Mouse (Mus musculus) monocyte, adult 5-6 weeks (primary cell): Measurements from ENCODE around the gene Olfr661. TPM values are rescaled to one million over a fixed set of nuclear protein-coding genes. Genes with fewer than 3 reads are reported as not detected.

Experiments
- ATAC-seq: fragments of 153-309, 156-312 bp; replicated peaks from 2 replicates; pipeline ENCODE4 v1.8.0; 2017; ENCODE audit warnings: mild to moderate bottlenecking; ENCODE audit not compliant: low TSS enrichment, insufficient number of reproducible peaks, severe bottlenecking, poor library complexity, low FRiP score
- total RNA-seq: library from RNA; stranded (forward); fragments of 200-1000, 200-491, 200-594 nt; gene quantifications from 3 replicates; pipeline ENCODE4 v1.2.3, GENCODE M21; 2017

Olfr661 gene
- not detected in 3 replicates for total RNA-seq

DNA sequence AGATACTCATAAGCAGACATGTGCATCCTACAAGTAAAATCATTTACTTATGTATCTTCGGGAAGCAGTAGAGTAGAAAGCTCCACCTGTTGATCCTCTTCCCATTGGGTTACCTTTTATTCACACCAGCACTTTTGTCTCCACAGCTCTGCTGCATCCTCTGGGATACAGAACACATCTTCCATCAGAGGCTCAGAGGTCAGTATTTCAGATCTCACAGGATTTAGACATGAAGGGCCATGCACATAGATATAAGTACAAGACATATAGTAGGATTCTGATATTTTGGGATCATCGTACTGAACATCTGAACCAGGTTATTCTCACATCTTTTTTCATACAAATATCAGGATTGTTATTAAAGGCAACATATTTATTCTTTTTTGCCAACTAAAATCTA is at the start of gene Olfr661:
Gene Olfr661 (plus strand): TSS at position 301 of the 400 bp plus-strand sequence.
- no peak for ATAC-seq

DNA sequence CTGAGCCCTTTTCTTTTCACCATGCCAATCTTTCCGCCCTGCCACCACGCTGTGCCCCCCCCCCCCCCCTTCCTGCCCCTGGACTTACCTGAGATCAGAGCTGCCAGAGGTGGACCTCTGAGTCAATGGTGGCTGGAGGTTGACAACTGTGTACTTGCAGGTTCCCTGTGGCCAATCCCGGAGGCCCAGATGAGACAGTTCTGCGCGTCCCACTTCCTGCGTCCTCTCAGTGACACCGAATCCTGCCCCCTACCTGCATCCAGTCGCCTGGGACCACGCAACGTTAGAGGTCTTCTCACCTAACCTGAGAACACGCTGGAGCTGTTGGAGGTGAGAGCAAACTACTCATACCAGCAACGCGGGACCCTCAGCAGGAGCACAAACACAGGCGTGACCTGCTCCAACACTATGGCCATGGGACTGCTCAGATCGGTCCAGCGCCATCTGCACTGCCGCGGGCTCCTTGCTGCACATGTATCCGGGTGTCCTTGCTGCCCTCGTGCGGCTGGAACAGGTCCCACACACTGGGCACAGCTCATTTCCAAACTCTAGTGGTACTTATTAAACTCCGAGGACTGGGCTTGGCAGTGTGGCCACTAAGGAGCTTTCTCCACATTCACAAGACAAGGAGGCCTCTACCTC is 39.3 kb upstream of the Olfr661 start, which contains the start of gene Olfr658:
Gene Olfr658 (minus strand): TSS at position 465 of the 642 bp plus-strand sequence.
- peak; percentile 80 for ATAC-seq

DNA sequence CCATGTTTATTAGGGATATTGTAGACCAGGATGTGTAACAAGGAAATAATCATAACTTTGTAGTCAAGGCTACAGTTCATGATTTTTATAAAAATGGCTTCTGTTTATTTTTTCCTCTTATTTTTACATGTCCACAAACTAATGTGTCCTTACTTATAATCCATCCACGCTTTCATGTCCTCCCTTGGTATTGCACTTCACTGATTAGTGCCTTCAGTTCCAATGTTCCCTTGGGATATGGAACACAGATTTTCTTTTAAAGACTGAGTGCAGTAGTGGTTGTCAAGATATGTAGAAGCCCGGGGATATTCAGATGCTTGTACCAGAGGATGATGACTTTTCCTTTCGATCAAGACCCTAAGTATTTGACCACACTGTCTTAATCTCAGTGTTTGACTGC is 19.8 kb upstream of the Olfr661 start, which contains the start of gene Olfr659:
Gene Olfr659 (plus strand): TSS at position 301 of the 400 bp plus-strand sequence.
- no peak for ATAC-seq

Other genes with a start within 250 kb of the Olfr661 start
- gene Trim30a, start 221.3 kb upstream of the Olfr661 start, total RNA-seq, result 50.5 to 91.1 TPM (median 54.1 TPM) in 3 replicates
- 26.0 to 47.8 TPM (median 29.6 TPM) in 3 replicates for gene Trim30d, start 178.7 kb upstream of the Olfr661 start, total RNA-seq
- not detected in 3 replicates for gene Olfr651, start 136.4 kb upstream of the Olfr661 start, total RNA-seq
- gene Olfr652, start 125.6 kb upstream of the Olfr661 start, total RNA-seq, result not detected in 3 replicates
- not detected in 3 replicates for gene Olfr653, start 109.2 kb upstream of the Olfr661 start, total RNA-seq
- gene Olfr654, start 99.5 kb upstream of the Olfr661 start, total RNA-seq, result 0.67 TPM in 1 of 3 replicates, not detected in the others
- not detected in 3 replicates for gene Olfr655, start 84.7 kb upstream of the Olfr661 start, total RNA-seq
- gene Olfr656, start 72.5 kb upstream of the Olfr661 start, total RNA-seq, result not detected in 3 replicates
- not detected in 3 replicates for gene Olfr657, start 61.7 kb upstream of the Olfr661 start, total RNA-seq
- gene Olfr658, start 39.2 kb upstream of the Olfr661 start, total RNA-seq, result not detected in 3 replicates
- not detected in 3 replicates for gene Olfr659, start 19.7 kb upstream of the Olfr661 start, total RNA-seq
- not detected in 3 replicates for gene Usp17le, start 91.0 kb downstream of the Olfr661 start, total RNA-seq
- not detected in 3 replicates for gene Usp17lb, start 156.1 kb downstream of the Olfr661 start, total RNA-seq
- gene Usp17la, start 170.5 kb downstream of the Olfr661 start, total RNA-seq, result not detected in 3 replicates
- not detected in 3 replicates for gene Olfr665, start 191.5 kb downstream of the Olfr661 start, total RNA-seq
- not detected in 3 replicates for gene Olfr666, start 209.5 kb downstream of the Olfr661 start, total RNA-seq
- gene Olfr667, start 235.0 kb downstream of the Olfr661 start, total RNA-seq, result not detected in 3 replicates
- gene Olfr668, start 241.6 kb downstream of the Olfr661 start, total RNA-seq, result not detected in 3 replicates
- not detected in 3 replicates for gene Olfr669, start 247.7 kb downstream of the Olfr661 start, total RNA-seq